Mouse (Mus musculus) adrenal gland, adult 8-10 months (tissue): ENCODE data around the gene Lrrc2. TPM values are rescaled to one million over a fixed set of nuclear protein-coding genes. Genes with fewer than 3 reads are reported as not detected.

ENCODE experiments used
- DNase-seq: peaks from one replicate; pipeline ENCODE4 v3.0.0; 2022
- total RNA-seq, 4 experiments: library from RNA; stranded (reverse); gene quantifications; 2 replicates each; pipeline ENCODE4 v1.2.4; 2022

Lrrc2 gene
- total RNA-seq, 4 experiments from 2014 or later = 13.0 to 17.1 (median 14.1) TPM

DNA sequence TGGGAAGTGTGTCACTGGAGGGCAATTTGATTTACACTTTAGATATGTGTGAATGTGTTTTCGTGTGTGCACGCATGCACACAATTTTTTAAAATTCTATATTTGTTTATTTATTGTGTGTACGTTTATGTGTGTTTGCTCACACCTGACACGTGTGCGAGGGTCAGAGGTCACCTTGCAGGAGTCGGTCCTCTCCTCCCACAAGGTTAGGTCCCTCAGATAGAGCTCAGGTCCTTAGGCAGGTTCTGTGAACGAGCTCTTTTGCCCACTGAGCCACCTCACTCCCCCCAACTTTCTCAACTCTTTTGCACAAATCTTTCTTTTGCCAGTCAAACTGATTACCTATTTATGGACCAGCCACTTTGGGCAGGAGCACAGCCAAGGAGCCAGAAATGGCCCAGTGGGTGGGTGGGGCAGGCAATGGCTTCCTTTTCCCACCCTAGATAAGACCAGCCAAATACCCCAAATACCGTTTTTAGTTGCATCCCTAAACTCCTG, 2.5 kb upstream of the Lrrc2 start:
- DNase-seq = no peak

DNA sequence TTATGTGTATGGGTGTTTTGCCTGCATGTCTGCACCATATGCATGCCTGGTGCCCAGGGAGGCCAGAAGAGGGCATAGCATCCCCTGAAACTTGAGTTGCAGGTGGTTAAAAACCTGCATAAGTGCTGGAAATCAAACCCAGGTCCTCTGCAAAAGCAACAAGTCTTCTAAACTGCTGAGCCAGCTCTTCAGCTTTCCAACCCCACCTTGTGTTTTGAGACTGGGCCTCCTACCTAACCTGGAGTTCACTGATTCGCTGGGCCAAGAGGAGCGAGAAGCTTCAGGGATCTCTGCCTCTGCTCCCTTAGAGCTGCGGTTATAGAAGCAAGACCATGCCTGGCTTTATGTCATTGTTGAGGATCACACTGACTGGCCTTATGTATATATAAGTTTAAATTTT, 1.2 kb upstream of the Lrrc2 start:
- DNase-seq = no peak

DNA sequence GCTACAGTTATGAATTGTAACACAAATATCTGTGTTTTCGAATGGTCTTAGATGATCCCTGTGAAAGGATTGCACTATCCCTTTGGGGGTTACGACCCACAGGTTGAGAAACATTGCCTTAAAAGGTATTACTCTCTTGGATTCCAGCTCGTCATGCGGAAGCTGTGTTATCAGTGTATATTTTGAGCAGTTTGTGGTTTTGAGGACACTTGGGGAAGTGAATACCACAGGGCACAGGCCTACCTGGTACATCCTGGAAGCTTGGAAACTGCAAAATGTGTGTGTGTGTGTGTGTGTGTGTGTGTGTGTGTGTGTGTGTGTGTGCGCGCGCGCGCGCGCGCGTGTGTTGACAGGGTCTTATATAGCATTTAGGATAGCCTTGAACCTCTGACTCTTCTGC, 521 bp downstream of the Lrrc2 start:
- no peak for DNase-seq

DNA sequence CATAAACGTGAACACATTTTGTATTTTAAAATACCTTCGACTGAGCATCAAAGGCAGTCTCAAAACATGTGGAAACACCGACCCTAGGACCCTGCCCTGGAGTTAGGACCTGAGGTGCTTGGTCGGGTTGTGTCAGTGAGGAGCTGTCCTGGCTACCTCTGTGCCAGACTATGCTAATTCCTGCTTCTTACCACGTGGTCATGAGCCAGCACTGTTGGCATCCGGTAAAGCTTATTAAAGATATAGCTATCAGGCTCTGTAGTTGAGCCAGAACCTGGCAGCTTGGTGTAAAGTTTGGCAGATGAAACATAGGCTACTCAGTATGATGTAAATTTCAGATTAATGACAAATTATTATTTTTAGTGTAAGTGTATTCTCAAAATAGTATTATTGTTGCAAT, 1.1 kb downstream of the Lrrc2 start:
- DNase-seq = no peak

DNA sequence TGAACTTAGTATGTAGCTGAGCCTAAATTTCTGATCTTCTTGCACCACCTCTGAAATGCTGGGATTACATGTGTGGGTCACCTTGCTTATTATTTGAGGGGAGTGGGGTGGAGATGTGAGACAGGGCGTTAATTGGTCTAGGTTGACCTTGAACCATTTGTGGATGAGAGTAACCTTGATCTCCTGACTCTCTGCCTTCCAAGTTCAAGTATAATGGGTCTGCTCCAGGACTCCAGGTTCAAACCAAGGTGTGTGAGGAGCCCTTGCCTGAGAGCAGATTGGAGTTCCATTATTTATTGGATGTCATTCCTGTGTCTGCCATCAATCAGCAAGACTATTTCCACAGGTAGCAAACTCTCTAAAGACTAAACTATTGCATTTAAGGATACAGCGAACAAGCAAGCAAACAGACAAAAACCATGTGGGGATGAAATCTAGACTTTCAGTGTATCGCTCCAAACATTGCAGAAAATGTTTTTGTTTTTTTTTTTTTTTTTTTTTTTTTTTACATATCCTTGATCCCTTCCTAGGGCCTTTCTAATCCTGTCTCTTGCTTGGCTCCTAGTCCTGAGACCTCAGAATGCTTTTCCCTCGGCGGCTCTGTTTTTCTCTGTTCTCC, 1.7 kb downstream of the Lrrc2 start:
- no peak for DNase-seq

DNA sequence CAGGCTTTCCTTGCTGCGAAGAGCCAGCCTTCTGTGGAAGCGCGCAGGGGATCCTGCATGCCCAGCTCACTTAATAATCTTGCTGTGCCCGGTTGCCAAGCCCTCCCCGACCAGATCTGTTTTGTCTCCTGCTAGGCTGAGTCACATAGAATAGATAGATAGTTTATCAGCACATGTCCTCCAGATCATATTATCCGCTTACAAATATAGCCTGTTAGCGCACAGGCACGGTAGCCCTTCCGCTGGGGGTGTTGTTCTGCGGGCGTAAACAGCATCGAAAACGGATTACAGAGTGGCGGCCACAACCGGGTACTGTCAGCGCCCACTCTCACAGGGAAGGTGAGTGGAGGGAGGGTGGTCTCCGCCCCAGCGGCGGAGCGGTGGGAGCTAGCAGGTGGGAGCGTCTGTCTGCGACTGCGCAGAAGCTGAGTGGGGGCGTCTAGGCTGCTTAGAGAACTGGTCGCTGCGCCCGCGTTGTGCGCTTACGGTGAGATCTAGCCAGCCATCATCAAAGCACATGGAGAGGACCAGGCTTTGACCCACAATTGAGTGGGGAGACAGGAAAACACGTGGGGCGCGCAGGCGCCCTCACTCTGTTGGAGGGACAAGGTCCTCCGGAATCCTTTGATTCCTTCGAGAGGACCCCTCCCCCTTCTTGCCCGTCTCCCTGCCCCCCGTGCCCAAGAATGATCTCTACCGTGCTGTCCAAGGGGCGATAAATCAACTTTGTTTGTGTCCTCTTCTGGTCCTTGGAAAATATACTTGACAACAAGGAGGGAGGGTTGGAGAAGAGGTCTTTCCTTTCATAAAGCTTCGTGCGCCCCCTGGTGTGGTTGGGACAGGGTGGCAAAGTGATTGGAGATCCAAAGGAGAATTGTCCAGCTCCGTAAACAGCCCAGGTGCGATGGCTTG, 2.5 kb downstream of the Lrrc2 start:
- peak; percentile 70 for DNase-seq

DNA sequence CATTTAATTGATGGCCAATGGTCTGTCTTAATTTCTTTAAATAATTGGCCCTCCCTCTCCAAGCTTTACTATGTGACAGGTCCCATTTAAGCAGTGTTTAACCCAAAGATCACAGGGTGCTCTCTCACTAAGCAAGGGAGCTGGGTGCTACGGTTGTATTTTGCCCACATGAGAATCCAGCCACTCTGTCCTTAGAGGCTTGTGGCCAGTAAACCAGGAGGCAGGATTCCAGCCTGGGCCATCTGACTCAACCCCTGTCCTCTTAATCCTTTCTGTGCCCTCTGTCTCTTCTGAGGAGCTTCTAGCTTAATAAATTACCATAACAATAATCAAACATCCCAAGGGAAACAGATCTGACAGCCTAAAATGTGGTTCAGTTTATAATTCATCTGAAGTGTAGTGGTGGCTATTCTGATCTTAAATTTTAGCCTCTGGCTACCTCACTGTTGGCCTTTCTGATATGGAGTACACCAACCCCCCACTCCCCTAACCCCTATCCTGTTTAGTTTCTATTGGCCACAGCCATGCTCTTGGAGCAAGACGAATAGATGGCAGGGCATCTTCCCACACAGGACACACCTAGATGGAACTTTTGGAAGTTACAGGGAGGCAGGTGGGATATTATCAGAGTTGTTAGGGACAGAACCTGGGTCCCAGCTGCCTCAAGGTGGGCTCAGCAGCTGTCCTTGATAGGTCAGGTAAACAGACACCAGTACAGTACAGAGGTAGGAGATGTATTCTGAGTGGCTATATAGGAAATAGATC, 3.5 kb downstream of the Lrrc2 start:
- no peak for DNase-seq

DNA sequence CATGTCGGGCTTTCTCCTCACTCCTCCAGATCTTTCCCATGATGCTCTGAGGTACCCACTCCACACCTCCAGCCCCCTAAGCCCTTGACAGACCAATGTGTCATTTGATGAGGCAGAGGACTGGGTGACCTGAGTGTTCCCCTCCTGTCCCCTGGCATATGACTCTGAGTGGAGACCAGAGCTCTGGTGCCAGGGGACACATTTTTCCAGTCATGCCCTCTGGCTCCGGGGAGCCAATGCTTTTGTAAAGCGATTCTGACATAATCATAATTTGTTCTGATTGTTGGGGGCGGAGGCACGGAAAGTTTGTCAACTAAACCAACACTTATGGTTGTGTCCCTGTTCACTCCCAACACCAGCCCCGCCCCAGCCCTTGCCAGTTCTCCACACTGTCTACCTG, 4.6 kb downstream of the Lrrc2 start:
- no peak for DNase-seq

DNA sequence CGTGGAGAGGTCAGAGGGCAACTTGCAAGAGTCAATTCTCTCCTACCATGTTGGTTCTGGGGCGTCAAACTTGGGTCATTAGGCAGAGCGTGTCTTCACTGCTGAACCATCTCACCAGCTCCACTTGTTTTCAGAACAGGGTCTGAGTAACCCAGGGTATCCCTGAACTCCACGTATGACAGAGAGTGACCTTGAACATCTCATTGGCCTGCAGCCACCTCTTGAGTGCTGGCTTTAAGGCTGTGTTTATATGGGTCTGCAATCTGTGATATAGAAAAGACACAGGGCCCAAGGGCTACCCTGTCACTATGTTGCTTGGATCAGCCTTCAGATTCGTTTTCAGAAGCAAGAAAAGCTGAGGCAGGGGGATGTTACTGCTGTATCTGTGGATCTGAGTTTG, 8.3 kb downstream of the Lrrc2 start:
- no peak for DNase-seq

DNA sequence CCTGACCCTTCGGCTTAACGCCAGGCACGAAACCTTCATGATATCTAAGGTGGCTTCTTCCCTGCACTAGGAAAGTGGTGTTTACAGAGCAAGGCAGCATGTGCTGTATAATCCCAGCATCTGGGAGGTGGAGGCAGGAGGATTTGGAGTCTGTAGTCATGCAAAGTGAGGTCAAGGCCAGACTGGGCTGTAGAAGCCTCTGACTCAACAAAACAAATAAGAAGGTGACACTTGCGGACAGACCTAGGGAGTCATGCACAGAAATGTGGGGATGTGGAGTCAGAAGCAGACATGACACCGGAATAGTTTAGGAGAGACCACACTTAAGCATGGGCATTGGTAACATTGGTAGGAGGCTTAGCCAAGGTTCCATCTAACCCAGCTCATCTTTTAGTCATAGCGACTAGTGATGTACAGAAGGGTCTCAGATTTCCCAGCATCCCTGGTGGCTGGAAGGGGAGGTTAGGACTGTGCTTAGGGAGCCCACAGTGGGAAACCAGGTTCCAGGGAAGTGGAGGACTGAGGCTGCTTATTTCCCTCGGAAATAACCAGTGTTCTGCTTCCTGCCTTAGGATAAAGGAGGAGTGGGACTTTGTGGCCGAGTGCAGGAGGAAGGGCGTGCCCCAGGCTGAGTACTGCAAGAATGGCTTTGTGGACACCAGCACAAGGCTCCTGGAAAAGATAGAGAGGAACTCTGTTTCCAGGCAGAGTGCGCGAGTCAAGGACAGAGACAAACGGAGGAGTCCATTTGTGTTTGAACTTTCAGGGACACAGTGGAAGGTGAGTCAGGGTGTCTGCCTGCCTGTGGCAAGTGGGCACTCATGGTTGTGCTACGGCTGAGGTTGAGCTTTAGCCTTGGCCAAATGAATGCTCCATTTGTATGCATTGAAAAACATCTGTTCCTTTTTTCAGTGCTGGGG, 9.1 kb downstream of the Lrrc2 start:
- peak; percentile 78 for DNase-seq

DNA sequence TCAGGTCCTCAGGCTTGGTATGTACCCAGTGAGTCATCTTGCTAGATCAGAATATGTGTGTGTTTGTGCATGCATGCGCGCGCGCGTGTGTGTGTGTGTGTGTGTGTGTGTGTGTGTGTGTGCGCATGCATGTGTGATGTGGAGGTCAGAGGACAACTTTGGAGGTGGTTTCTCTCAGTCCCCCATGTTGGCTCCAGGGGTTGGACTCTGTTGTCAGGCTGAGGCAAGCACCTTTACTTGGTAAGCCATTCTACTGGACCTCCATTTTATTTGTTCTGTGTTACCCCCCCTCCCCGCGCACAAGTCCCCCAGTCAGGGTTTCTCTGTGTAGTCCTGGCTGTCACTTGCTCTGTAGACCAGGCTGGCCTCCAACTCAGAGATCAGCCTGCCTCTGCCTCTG, 10.0 kb downstream of the Lrrc2 start:
- no peak for DNase-seq

DNA sequence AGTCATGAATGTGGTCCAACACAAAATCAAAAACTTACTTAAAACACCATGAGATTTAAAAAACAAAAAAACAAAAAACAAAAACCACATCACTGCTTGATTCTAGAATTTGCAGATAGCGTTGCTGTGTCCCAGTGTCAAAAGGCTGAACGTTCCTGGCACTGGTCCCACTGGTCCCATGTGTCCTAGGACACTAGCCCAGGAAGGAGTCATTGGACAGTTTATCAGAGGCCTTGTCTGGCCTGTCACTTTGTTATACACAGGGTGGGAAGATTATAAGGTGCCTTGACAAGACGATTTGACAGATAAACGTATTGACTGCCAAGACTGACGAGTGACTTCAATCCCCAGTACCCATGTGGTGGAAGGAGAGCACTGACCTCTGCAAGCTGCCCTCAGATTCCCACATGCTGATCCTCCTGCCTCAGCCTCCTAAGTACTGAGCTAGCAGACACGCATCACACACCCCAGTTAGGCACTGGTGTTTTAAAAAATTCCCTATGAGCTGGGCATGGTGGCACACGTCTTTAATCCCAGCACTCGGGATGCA, 12.3 kb downstream of the Lrrc2 start:
- DNase-seq = no peak

DNA sequence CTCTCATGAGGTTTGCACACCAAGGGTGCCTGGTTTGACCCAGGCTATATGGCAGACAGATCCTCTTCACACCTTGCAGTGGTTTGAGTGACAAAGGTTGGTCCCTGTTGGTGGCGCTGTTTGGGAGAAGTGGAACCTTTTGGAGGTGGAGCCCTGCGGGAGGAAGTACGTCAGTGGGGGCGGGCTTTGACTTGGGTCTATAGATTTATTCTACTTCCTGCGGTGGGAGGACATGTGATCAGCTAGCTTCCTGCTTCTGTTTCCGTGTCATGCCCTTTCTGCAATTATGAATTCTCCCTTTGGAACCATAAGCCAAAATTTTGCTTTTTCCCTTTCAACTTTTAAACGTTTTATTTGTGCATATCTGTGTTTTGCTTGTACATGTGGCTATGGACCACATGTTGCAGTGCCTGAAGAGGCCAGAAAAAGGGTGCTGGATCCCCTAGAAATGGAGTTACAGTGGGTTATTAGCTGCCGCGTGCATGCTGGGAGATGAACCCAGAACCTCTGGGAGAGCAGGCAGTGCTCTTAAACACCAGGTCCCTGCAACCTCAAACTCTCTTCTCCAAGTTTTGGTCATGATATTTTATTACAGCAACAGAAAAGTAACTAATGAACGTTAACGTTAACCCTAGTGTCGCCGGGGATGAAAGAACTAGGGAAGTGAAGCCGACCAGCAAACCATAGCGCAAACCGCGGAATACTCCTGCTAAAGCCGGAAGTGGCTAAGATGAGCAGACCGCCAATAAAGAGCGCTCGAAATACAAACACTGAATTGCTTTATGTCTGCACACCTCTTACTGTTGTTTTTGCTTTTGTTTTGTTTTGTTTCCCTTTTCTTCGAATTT, 13.9 kb downstream of the Lrrc2 start:
- no peak for DNase-seq

DNA sequence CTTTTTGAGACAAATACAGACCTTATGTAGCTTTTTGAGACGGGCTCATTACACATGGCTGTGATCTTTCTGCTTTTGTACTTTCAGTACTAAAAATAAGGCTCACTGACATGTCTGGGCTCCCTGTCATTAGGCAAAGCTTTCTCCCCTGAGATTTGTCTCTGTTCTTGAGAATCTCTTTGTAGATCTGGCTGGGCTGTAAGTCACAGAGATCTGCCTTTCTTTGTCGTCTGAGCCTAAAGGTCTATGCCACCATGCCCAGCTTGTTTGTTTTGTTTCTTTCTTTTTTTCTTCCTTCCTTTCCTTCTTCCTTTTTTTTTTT, 14.5 kb downstream of the Lrrc2 start:
- DNase-seq = no peak

DNA sequence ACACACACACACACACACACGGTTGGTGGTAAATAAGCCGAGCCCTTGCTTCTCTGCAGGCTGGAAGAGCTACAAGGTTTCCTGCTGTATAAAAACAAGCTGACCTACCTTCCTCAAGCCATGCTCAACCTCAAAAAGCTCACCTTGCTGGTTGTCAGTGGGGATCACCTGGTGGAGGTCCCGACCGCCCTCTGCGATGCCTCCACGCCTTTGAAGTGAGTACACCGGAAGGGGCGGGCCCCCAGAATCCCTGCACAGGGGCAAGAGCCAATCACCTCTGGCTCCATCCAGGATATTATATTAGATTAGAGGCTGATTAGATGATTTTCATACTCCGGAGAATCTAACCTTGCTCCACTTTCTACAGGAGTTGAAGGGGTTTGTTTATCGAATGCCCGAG, 28.1 kb downstream of the Lrrc2 start:
- DNase-seq = no peak

DNA sequence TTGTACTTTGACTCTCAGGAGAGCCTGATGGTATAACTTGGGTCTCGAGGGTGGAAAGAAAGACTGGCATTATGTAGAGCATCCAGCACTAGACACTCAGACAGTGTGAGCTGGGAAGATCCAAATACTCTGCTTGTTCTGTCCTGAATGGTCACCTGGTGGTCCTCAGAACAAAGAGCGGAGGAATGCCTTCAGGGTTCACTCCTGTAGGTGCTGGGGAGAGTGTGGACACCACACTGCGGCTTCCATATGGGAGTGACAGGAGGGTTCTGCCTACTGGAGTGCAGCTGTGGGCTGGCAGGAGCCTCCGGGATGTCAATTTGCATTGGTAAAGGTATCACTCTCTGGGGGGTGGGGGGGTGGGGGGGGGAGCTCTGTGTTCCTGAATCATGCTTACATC, 31.0 kb downstream of the Lrrc2 start:
- DNase-seq = no peak

DNA sequence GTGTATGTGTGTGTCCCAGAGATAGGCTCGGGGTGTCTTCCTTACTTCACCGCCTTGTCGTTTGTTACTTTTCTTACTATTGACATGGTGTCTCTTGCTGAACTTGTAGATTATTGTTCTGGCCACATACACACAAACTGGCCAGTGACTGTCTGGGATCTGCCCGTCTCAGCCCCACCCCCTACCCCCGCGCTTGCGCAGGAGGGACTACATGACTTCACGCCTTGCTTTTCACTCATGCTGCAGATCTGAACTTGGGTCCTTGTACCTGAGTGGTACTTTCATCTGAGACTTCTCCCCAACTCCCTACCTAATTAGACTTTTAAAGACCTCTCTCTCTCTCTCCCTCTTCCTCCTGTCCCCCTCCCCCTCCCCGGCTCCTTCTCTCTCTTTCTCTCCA, 32.8 kb downstream of the Lrrc2 start:
- no peak for DNase-seq

DNA sequence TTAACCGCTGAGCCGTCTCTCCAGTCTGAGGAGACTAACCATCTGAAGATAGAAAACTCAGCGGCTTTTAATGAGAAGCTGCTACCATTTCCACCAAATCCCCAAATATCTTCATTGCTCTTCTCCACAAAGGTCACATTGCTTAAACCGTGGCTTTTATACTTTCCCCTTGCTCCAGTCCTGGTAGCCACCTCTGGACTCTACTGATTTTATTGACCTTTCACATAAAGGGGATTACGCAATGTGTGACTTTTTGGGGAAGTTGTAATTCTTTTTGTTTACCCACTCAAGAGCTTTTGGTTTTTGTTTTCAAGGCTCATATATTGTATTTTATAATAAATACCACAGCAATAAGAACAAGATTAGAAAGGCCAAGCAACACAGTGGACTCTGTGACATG, 34.2 kb downstream of the Lrrc2 start:
- no peak for DNase-seq

DNA sequence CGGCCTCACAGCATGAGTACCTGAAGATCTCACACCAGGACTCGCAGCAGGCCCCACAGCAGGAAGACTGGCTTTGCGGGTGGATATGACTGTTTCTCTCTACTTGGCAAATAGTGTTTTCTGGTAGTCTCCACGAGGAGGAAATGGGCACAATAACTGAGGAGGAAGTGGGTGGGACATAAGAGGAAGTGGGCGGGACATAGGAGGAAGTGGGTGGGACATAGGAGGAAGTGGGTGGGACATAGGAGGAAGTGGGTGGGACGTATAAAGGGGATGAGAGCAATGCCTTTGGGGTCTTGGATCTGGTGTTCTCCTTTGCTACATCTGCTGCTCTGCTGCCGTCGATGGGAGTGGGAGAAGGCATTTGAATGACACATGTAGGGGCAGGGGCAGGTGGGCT, 34.6 kb downstream of the Lrrc2 start:
- no peak for DNase-seq

DNA sequence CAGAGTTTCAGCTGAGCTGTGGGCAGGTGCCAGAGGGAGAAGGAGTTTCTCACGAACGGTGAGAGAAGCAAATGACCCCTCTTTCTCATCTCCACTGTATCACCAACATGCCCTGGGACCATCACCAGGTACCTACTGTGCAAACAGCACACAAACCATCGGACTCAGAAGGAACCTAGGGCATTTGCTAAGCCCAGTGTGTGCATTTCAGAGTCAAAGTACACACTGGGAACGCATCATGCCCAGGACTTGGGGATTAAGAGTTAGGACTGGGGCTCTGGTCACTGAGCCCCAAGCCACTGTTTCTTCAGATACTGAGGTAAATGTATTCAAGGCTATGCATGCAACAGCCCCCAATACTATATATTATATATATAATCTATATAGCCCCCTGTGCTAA, 36.0 kb downstream of the Lrrc2 start:
- no peak for DNase-seq

DNA sequence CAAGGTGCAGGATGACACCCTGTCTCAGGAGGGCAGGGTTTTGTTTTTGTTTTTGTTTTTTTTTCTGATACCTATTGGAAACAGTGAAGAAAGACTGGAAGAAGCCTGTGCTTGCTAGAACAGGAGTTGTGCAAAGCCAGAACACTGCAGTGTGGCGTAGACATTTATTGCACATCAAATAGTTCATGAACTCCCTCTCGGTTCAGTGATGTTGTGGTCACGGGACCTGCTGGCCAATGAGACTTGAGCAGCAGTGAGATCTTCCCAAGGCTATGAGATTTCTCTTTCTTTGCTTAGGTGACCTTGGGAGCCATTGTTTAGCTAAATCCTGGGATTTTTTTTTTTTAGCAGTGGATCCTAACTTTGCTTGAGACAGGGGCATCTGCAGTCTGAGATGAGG, 36.7 kb downstream of the Lrrc2 start:
- no peak for DNase-seq
